20 mouse cellular contexts compared by ENCODE assay signal in genomic region chr13:8334580-8334979, GRCm38 (mm10).
DNase-seq lines count a peak whose midpoint lies in the region; ATAC-seq and TF ChIP-seq lines count a peak whose summit lies in the region.
"Had no signal": no experiment of that assay in that cellular context is flagged by ENCODE, and none has a peak within 500 bp of the region (broad histone marks: within the 10 kb centered on the region; RNA-seq: fewer than 3 reads in every experiment).

No protein-coding gene starts in this region.

- no peaks in the 10 kb centered on the region for H3K36me3 ChIP-seq in forebrain, embryonic 14.5 days (ENCODE audit: control insufficient read depth, insufficient read depth, low read length)
- no peaks in the 10 kb centered on the region for H3K36me3 ChIP-seq in forebrain, postnatal 0 days (ENCODE audit: insufficient read depth)
- H3K36me3 ChIP-seq in hindbrain, embryonic 16.5 days (ENCODE audit: control insufficient read depth, insufficient read depth, low read length), result no peaks in the 10 kb centered on the region
- no peaks in the 10 kb centered on the region for H3K36me3 ChIP-seq in neural tube, embryonic 12.5 days
- no peaks in the 10 kb centered on the region for H3K36me3 ChIP-seq in heart, embryonic 11.5 days (ENCODE audit: control insufficient read depth, insufficient read depth, low read length)
- H3K36me3 ChIP-seq: forebrain, embryonic 15.5 days; heart, embryonic 10.5 days; liver, embryonic 12.5 days had no signal

- DNase-seq in forebrain, embryonic 14.5 days (ENCODE audit: low spot score), result peak; percentile 10
- no peak for DNase-seq in forebrain, postnatal 0 days
- DNase-seq in brain, embryonic 14.5 days (ENCODE audit: low read depth), result peak; percentile 49
- DNase-seq in right cerebral cortex, postnatal 10 days (ENCODE audit: low spot score in 2 of 2), result no peak
- no peak for DNase-seq in kidney, adult 18-20 months
- DNase-seq: adrenal gland, postnatal 14 days; cerebellum, adult 11 months; cerebellum, postnatal 10 days; kidney, adult 9 months; kidney, postnatal 25 days; lung, embryonic 14.5 days; thymus, postnatal 14 days had no signal

- no peak overlapping the region for H3K4me2 ChIP-seq in forebrain, embryonic 14.5 days (ENCODE audit: low read length)
- H3K4me2 ChIP-seq in forebrain, postnatal 0 days (ENCODE audit: low read depth), result no peak overlapping the region
- H3K4me2 ChIP-seq in hindbrain, embryonic 16.5 days (ENCODE audit: low read length), result no peak overlapping the region
- H3K4me2 ChIP-seq in neural tube, embryonic 12.5 days (replicated peaks), result no peak overlapping the region
- no peak overlapping the region for H3K4me2 ChIP-seq in heart, embryonic 11.5 days
- H3K4me2 ChIP-seq: forebrain, embryonic 15.5 days; liver, embryonic 12.5 days; lung, embryonic 14.5 days had no signal

- no peaks in the 10 kb centered on the region for H3K9me3 ChIP-seq in forebrain, embryonic 14.5 days (replicated peaks; ENCODE audit: control insufficient read depth, low read length)
- no peaks in the 10 kb centered on the region for H3K9me3 ChIP-seq in forebrain, postnatal 0 days (ENCODE audit: low read length)
- no peaks in the 10 kb centered on the region for H3K9me3 ChIP-seq in hindbrain, embryonic 16.5 days (ENCODE audit: control insufficient read depth, low read length)
- no peaks in the 10 kb centered on the region for H3K9me3 ChIP-seq in neural tube, embryonic 12.5 days
- H3K9me3 ChIP-seq in heart, embryonic 11.5 days (replicated peaks; ENCODE audit: control insufficient read depth, low read length), result no peaks in the 10 kb centered on the region
- H3K9me3 ChIP-seq: forebrain, embryonic 15.5 days; heart, embryonic 10.5 days; liver, embryonic 12.5 days had no signal

- WGBS in forebrain, embryonic 14.5 days, result 26% methylated on average over 4 of the region's 4 CpGs
- 30% methylated on average over 4 of the region's 4 CpGs for WGBS in forebrain, postnatal 0 days
- WGBS in hindbrain, embryonic 16.5 days, result 47% methylated on average over 4 of the region's 4 CpGs
- WGBS in neural tube, embryonic 12.5 days, result 56% methylated on average over 4 of the region's 4 CpGs
- 67% methylated on average over 4 of the region's 4 CpGs for WGBS in heart, embryonic 11.5 days (ENCODE audit: insufficient replicate concordance)

- TF ChIP-seq CTCF in forebrain, postnatal 0 days (IDR thresholded peaks at IDR 0.05; ENCODE audit: low read depth), result no peak
- TF ChIP-seq CTCF in brain, embryonic 14.5 days (IDR thresholded peaks at IDR 0.05; ENCODE audit: borderline replicate concordance, extremely low read depth, insufficient read depth, insufficient read length), result no peak

- no peak overlapping the region for H3K9ac ChIP-seq in forebrain, embryonic 14.5 days (ENCODE audit: low read length)
- no peak overlapping the region for H3K9ac ChIP-seq in forebrain, postnatal 0 days
- no peak overlapping the region for H3K9ac ChIP-seq in hindbrain, embryonic 16.5 days (ENCODE audit: low read depth, low read length)
- no peak overlapping the region for H3K9ac ChIP-seq in neural tube, embryonic 12.5 days
- H3K9ac ChIP-seq in heart, embryonic 11.5 days (ENCODE audit: low read depth, low read length), result no peak overlapping the region
- H3K9ac ChIP-seq: forebrain, embryonic 15.5 days; liver, embryonic 12.5 days; lung, embryonic 14.5 days had no signal

- no peak overlapping the region for H3K27ac ChIP-seq in forebrain, embryonic 14.5 days (ENCODE audit: low read depth, low read length)
- H3K27ac ChIP-seq in forebrain, postnatal 0 days (ENCODE audit: low read depth, low read length), result no peak overlapping the region
- H3K27ac ChIP-seq in hindbrain, embryonic 16.5 days (ENCODE audit: low read depth, low read length), result no peak overlapping the region
- peak overlapping the region; percentile 15; the same call in 1 of the 2 replicates for H3K27ac ChIP-seq in neural tube, embryonic 12.5 days
- H3K27ac ChIP-seq in heart, embryonic 11.5 days (ENCODE audit: low read depth, low read length), result no peak overlapping the region
- H3K27ac ChIP-seq: forebrain, embryonic 15.5 days; heart, embryonic 10.5 days; liver, embryonic 12.5 days; macrophage had no signal

- no peak for TF ChIP-seq POLR2A in brain, embryonic 14.5 days (IDR thresholded peaks at IDR 0.05; ENCODE audit: borderline replicate concordance, extremely low read depth, insufficient read depth, insufficient read length, poor library complexity, severe bottlenecking)

- no peak overlapping the region for H3K4me3 ChIP-seq in forebrain, embryonic 14.5 days (ENCODE audit: low read depth, low read length)
- no peak overlapping the region for H3K4me3 ChIP-seq in forebrain, postnatal 0 days (ENCODE audit: low read depth, low read length)
- no peak overlapping the region for H3K4me3 ChIP-seq in hindbrain, embryonic 16.5 days (ENCODE audit: low read length)
- no peak overlapping the region for H3K4me3 ChIP-seq in neural tube, embryonic 12.5 days
- no peak overlapping the region for H3K4me3 ChIP-seq in heart, embryonic 11.5 days (ENCODE audit: low read depth, low read length)
- H3K4me3 ChIP-seq: forebrain, embryonic 15.5 days; heart, embryonic 10.5 days; liver, embryonic 12.5 days had no signal

- H3K27me3 ChIP-seq in forebrain, embryonic 14.5 days (replicated peaks; ENCODE audit: control insufficient read depth, insufficient read depth, low read length), result no peaks in the 10 kb centered on the region
- H3K27me3 ChIP-seq in forebrain, postnatal 0 days (ENCODE audit: insufficient read depth, low read length), result no peaks in the 10 kb centered on the region
- H3K27me3 ChIP-seq in hindbrain, embryonic 16.5 days (replicated peaks; ENCODE audit: control insufficient read depth, insufficient read depth, low read length), result no peaks in the 10 kb centered on the region
- H3K27me3 ChIP-seq in neural tube, embryonic 12.5 days (replicated peaks), result 0 out of 2 replicates have a peak, but pooled peaks cover 4% of the 10 kb centered on the region
- no peaks in the 10 kb centered on the region for H3K27me3 ChIP-seq in heart, embryonic 11.5 days (ENCODE audit: control insufficient read depth, insufficient read depth, low read length)
- H3K27me3 ChIP-seq: CH12.LX; forebrain, embryonic 15.5 days; liver, embryonic 12.5 days had no signal

- peaks cover 19% of the 10 kb centered on the region for H3K4me1 ChIP-seq in forebrain, embryonic 14.5 days (ENCODE audit: control insufficient read depth, insufficient read depth, low read length)
- no peaks in the 10 kb centered on the region for H3K4me1 ChIP-seq in forebrain, postnatal 0 days (ENCODE audit: insufficient read depth)
- peaks cover 11% of the 10 kb centered on the region for H3K4me1 ChIP-seq in hindbrain, embryonic 16.5 days (ENCODE audit: control insufficient read depth, insufficient read depth, low read depth, low read length)
- H3K4me1 ChIP-seq in neural tube, embryonic 12.5 days, result peaks cover 16% of the 10 kb centered on the region
- H3K4me1 ChIP-seq in heart, embryonic 11.5 days (ENCODE audit: control insufficient read depth, insufficient read depth, low read length), result no peaks in the 10 kb centered on the region
- H3K4me1 ChIP-seq: heart, embryonic 10.5 days; liver, embryonic 12.5 days had no signal

- no peak for ATAC-seq in forebrain, embryonic 14.5 days
- no peak for ATAC-seq in forebrain, postnatal 0 days
- ATAC-seq in hindbrain, embryonic 16.5 days, result 0 out of 2 replicates have a peak, but pooled peaks have one; percentile 31
- no peak for ATAC-seq in neural tube, embryonic 12.5 days (ENCODE audit: low FRiP score, low read depth)
- ATAC-seq in heart, embryonic 11.5 days (replicated peaks; ENCODE audit: insufficient number of reproducible peaks, low FRiP score, low TSS enrichment), result no peak
- ATAC-seq: liver, embryonic 12.5 days had no signal

Comparison
In these comparisons a context has a peak if more than half of its experiments do, and no peak if none do; other contexts are left out.
1. DNase-seq: peak in forebrain, embryonic 14.5 days (single experiment) and brain, embryonic 14.5 days (single experiment); none in forebrain, postnatal 0 days (single experiment), right cerebral cortex, postnatal 10 days (0 of 2) and kidney, adult 18-20 months (single experiment).